Mouse (Mus musculus) heart, embryonic 12.5 days (tissue): ENCODE measurements around the gene Nup210. TPM values are rescaled to one million over a fixed set of nuclear protein-coding genes. Genes with fewer than 3 reads are reported as not detected.

ENCODE experiments used
- ATAC-seq: fragments of 200-750 bp; cut with Nextera tagmentation; 2 replicates; pipeline ENCODE4 v1.8.0; 2017; ENCODE audit warnings: moderate TSS enrichment, moderate library complexity; ENCODE audit not compliant: insufficient number of reproducible peaks, low FRiP score
- H3K27ac ChIP-seq: fragments of 300-500 bp; sonication (generic); 2 replicates; pipeline ENCODE4 v1.5.1; 2016; ENCODE audit warnings: mild to moderate bottlenecking, moderate library complexity; ENCODE audit not compliant: poor library complexity, severe bottlenecking
- H3K27me3 ChIP-seq: fragments of 300-500 bp; sonication (generic); replicated peaks from 2 replicates; pipeline ENCODE4 v1.6.1; 2016; ENCODE audit warnings: mild to moderate bottlenecking, moderate library complexity
- H3K36me3 ChIP-seq: fragments of 300-500 bp; sonication (generic); 2 replicates; pipeline ENCODE4 v1.6.1; 2016; ENCODE audit warnings: mild to moderate bottlenecking, moderate library complexity
- H3K4me1 ChIP-seq: fragments of 300-500 bp; sonication (generic); replicated peaks from 2 replicates; pipeline ENCODE4 v1.6.1; 2016; ENCODE audit warnings: mild to moderate bottlenecking
- H3K4me2 ChIP-seq: fragments of 300-500 bp; sonication (generic); 2 replicates; pipeline ENCODE4 v1.6.1; 2016; ENCODE audit warnings: mild to moderate bottlenecking, moderate library complexity
- H3K4me3 ChIP-seq: fragments of 300-500 bp; sonication (generic); 2 replicates; pipeline ENCODE4 v1.5.1; 2016; ENCODE audit warnings: mild to moderate bottlenecking
- H3K9ac ChIP-seq: fragments of 300-500 bp; sonication (generic); 2 replicates; pipeline ENCODE4 v1.6.1; 2016; ENCODE audit warnings: mild to moderate bottlenecking, moderate library complexity
- H3K9me3 ChIP-seq: fragments of 300-500 bp; sonication (generic); replicated peaks from 2 replicates; pipeline ENCODE4 v1.6.1; 2016; ENCODE audit warnings: mild to moderate bottlenecking, moderate library complexity
- WGBS: fragments of 180-500 bp; shearing (Covaris S2); methylation state at CpG from one replicate; pipeline ENCODE4 v1.1.7; 2016; 5-methylcytosine and 5-hydroxymethylcytosine counted together
- polyA plus RNA-seq: library from polyadenylated mRNA; unstranded; fragments of >200 nt; fragmentation: Nextera tagmentation; extraction: Ambion mirVana; gene quantifications from 2 replicates; pipeline ENCODE4 v1.2.1, GENCODE M21; 2016

The Nup210 gene
- polyA plus RNA-seq, 1 experiment from 2014 or later, result 11.2 TPM

DNA sequence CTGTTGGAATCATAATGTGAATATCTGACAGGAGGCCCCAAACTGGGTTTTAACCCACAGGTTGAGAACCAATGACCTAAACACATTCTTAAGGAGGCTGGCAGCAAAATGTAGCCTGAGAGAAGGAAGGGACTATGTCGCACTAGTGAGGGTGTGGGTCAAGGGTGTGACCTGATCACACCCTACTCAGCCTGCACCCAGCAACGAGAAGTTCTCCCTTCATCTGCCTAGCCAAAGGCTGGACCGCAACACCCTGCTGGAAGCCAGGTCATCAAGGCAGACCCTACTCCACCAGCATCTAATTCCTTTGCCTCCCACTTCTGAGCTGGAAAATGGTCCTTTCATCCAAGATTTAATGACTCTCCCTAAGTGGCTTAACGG lies 776 bp downstream of the Nup210 start:
- H3K4me1 ChIP-seq, result peaks cover 17% of the 10 kb centered on the region
- 39% methylated on average over 4 of the region's 4 CpGs for WGBS
- 0 out of 2 replicates have a peak, but pooled peaks cover 3% of the 10 kb centered on the region for H3K9me3 ChIP-seq
- no peak overlapping the region for H3K27ac ChIP-seq
- peak overlapping the region; percentile 76 for H3K4me3 ChIP-seq
- H3K9ac ChIP-seq, result peak overlapping the region; percentile 85
- peak; percentile 59; the same call in 1 of the 2 replicates for ATAC-seq
- H3K27me3 ChIP-seq, result peaks cover 10% of the 10 kb centered on the region
- H3K4me2 ChIP-seq, result peak overlapping the region; percentile 99
- no peaks in the 10 kb centered on the region for H3K36me3 ChIP-seq

DNA sequence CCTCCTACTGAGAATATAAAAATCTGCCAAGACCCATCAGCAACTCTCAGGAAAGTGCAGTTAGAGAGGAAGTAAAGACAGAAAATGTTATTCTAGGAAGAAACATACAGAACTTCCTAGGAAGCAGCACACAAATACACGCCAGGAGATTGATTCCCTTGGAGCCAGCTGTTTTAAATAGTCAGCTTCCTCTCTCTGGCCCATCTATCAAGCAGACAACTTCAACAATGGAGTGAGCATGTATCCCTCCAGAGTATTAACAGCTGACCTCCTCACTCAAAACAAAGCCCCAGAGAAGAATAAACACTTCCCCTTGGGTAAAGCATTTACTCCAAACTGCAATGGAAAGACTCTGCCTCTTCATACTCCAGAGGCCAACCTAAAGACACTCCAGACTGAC lies 1.5 kb downstream of the Nup210 start:
- H3K4me3 ChIP-seq, result no peak overlapping the region
- no peak for ATAC-seq
- H3K9me3 ChIP-seq, result 0 out of 2 replicates have a peak, but pooled peaks cover 3% of the 10 kb centered on the region
- peaks cover 17% of the 10 kb centered on the region for H3K4me1 ChIP-seq
- H3K36me3 ChIP-seq, result no peaks in the 10 kb centered on the region
- 52% methylated on average over 1 of the region's 1 CpGs for WGBS
- H3K27me3 ChIP-seq, result peaks cover 10% of the 10 kb centered on the region
- peak overlapping the region; percentile 99; the same call in 1 of the 2 replicates for H3K4me2 ChIP-seq
- no peak overlapping the region for H3K9ac ChIP-seq
- no peak overlapping the region for H3K27ac ChIP-seq

- no peak overlapping the region for H3K9ac ChIP-seq
- ATAC-seq, result no peak
- no peak overlapping the region for H3K4me3 ChIP-seq
- H3K4me2 ChIP-seq, result no peak overlapping the region
- H3K27me3 ChIP-seq, result peaks cover 10% of the 10 kb centered on the region
- no peak overlapping the region for H3K27ac ChIP-seq
- 33% methylated on average over 2 of the region's 2 CpGs for WGBS
- peaks cover 17% of the 10 kb centered on the region for H3K4me1 ChIP-seq
- 0 out of 2 replicates have a peak, but pooled peaks cover 3% of the 10 kb centered on the region for H3K9me3 ChIP-seq
- H3K36me3 ChIP-seq, result no peaks in the 10 kb centered on the region
These were observed 1.9 kb downstream of the Nup210 start for GRCm38 (mm10) chr6:91114716-91115115.

- Histone ChIP-seq H3K9ac (no peak overlapping the region), H3K4me2 (no peak overlapping the region), H3K4me1 (peaks cover 7% of the 10 kb centered on the region), H3K4me3 (no peak overlapping the region), H3K27me3 (0 out of 2 replicates have a peak, but pooled peaks cover 2% of the 10 kb centered on the region), H3K36me3 (no peaks in the 10 kb centered on the region), H3K27ac (no peak overlapping the region), H3K9me3 (0 out of 2 replicates have a peak, but pooled peaks cover 3% of the 10 kb centered on the region)
- WGBS, result 90% methylated on average over 3 of the region's 3 CpGs
- no peak for ATAC-seq
These were observed 4.7 kb downstream of the Nup210 start for GRCm38 (mm10) chr6:91111954-91112252.

DNA sequence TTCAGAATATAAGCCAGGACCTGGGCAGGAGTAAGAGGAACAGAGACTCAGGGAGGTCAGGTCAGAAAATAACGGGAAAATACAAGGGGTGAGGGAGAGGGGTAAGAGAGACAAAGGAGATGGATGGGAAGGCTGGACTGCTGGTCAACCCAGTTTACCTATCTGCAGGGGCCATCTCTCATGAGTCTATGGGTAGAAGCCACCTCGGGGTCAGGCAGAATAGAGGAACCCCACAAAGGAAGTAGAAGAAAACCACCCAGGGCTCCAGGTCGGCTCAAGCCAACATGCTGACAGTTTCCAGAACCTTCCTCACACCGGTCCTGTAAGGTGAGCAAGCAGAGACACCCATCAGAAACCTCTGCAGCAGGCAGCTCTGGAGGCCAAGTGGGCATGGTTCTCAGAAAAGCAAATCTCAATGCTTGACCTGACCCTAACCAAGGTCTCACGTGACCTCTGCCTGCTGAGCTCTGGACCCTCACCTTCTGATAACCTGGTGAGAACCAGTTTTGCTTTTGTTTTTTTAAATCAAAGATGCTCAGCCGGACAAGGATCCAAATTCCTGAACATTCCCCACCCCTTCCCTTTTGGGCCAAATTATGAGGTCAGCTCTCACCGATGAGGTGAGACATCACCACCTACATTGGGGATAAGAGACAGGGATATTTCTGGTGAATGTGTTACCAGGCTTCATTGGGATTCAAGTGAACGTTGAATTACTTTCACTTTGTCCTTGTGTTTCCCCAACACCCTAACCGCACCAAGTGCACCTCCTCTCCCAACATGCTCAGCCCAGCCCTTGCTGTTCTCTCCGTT lies 5.3 kb downstream of the Nup210 start:
- WGBS, result 77% methylated on average over 10 of the region's 10 CpGs
- H3K4me2 ChIP-seq, result no peak overlapping the region
- 0 out of 2 replicates have a peak, but pooled peaks cover 2% of the 10 kb centered on the region for H3K27me3 ChIP-seq

DNA sequence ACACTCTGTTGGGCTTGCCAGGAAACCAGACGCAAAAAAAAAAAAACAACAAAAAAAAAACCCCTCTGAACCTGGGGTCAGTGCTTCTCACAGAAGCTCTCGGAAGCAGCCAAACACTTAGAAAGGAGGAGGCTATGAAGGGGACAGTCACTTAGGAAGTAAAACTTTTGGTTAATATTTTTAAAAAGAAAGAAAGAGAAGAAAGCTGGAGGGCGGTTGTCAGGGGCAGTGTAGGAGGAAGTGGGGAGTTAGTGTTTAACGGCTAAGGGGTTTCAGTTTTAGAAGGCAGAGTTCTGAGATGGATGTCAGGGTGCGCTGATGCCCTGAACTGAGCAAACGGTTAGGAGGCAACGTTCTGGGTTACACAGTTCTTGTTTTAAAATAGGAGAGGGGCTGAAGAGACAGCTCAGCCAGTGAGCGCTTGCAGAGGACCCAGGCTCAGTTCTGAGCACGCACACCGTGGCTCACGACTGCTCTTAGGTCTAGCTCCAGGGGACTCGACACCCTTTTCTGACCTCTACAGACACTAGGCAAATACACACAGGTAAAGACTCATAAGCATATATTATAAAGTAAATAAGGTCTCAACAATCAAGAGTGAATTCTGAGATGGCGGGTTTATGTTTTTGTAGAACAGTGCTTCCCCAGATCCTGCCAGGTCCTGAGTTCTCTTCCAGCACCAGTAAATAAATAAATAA lies 6.2 kb downstream of the Nup210 start:
- Histone ChIP-seq H3K9ac (no peak overlapping the region), H3K27me3 (0 out of 2 replicates have a peak, but pooled peaks cover 2% of the 10 kb centered on the region), H3K4me3 (no peak overlapping the region), H3K27ac (no peak overlapping the region), H3K4me1 (no peaks in the 10 kb centered on the region; the same call in 1 of the 2 replicates), H3K4me2 (no peak overlapping the region), H3K36me3 (no peaks in the 10 kb centered on the region), H3K9me3 (0 out of 2 replicates have a peak, but pooled peaks cover 3% of the 10 kb centered on the region)
- 76% methylated on average over 13 of the region's 13 CpGs for WGBS
- no peak for ATAC-seq

More for the DNA sequence above, 5.3 kb downstream of the Nup210 start:
- Histone ChIP-seq H3K9ac (no peak overlapping the region), H3K27ac (no peak overlapping the region), H3K9me3 (0 out of 2 replicates have a peak, but pooled peaks cover 3% of the 10 kb centered on the region), H3K4me1 (peaks cover 6% of the 10 kb centered on the region), H3K4me3 (no peak overlapping the region), H3K36me3 (no peaks in the 10 kb centered on the region)
- ATAC-seq, result no peak

DNA sequence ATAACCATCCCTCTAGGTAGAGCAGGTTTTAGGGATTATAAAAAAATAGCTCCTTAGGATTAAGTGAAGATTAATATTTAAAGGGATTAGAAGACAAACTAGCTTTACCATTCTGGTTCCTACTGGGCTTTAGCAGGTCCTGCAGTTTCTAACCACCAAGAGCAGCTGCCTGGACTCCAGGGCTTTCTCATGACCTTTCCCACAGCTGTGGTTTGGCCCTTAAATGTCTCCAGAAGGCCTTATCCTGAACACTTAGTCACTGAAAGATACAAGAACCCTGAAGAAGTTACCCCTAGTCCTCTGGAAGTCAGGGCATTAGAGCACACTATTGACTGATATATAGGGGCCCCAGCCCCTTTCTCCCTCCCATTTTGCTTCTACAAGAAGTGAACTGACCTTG lies 7.1 kb downstream of the Nup210 start:
- Histone ChIP-seq H3K4me3 (no peak overlapping the region), H3K9me3 (0 out of 2 replicates have a peak, but pooled peaks cover 3% of the 10 kb centered on the region), H3K9ac (no peak overlapping the region), H3K36me3 (no peaks in the 10 kb centered on the region), H3K4me1 (peaks cover 9% of the 10 kb centered on the region), H3K27ac (no peak overlapping the region), H3K4me2 (no peak overlapping the region), H3K27me3 (no peaks in the 10 kb centered on the region)
- ATAC-seq, result no peak

GRCm38 (mm10) chr6:91108917-91109450 lies 7.6 kb downstream of the Nup210 start:
- Histone ChIP-seq H3K4me3 (no peak overlapping the region), H3K9me3 (0 out of 2 replicates have a peak, but pooled peaks cover 3% of the 10 kb centered on the region), H3K4me2 (no peak overlapping the region), H3K9ac (no peak overlapping the region), H3K27me3 (no peaks in the 10 kb centered on the region), H3K36me3 (no peaks in the 10 kb centered on the region), H3K27ac (no peak overlapping the region), H3K4me1 (peaks cover 14% of the 10 kb centered on the region)
- 90% methylated on average over 2 of the region's 2 CpGs for WGBS
- no peak for ATAC-seq

GRCm38 (mm10) chr6:91108301-91108916 lies 8.2 kb downstream of the Nup210 start:
- no peak overlapping the region for H3K9ac ChIP-seq
- H3K4me3 ChIP-seq, result no peak overlapping the region
- no peak overlapping the region for H3K4me2 ChIP-seq
- H3K4me1 ChIP-seq, result peaks cover 15% of the 10 kb centered on the region
- WGBS, result 87% methylated on average over 3 of the region's 3 CpGs
- no peak for ATAC-seq
- H3K27ac ChIP-seq, result no peak overlapping the region
- H3K36me3 ChIP-seq, result no peaks in the 10 kb centered on the region
- 0 out of 2 replicates have a peak, but pooled peaks cover 3% of the 10 kb centered on the region for H3K9me3 ChIP-seq
- no peaks in the 10 kb centered on the region for H3K27me3 ChIP-seq

DNA sequence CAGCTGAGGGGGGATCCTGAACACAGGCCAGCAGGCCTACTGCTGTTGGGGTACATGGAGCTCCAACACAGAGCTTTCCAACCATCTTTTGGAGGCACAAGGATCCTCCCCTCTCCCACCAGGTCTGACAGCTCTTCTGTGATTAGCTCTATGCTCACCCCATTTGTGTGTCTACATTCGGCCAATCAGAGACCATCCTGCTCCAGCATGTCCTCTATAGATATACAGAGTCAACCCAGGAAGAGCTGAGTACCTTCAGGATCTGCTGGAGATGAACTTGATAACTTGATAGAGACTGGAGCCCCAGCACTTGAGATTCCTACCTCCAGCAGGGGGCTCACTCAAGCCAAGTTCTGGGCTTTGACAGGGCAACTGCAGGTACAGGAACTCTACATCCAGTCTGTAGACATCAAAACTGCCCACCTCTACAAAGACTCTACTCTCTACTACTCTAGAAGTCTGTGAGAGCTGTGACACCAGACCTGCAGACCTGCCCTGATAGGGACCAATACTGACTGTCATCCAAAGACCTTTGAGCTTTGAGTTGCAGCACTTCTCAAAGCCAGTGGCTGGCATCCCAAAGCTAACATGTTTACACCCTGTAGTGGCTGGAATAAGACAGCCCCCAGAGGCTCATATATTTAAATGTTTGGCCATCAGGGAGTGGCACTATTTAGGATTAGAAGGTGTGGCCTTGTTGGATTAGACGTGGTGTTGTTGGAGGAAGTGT lies 11.1 kb downstream of the Nup210 start:
- H3K4me3 ChIP-seq, result no peak overlapping the region
- H3K4me2 ChIP-seq, result no peak overlapping the region
- WGBS, result 95% methylated on average over 2 of the region's 2 CpGs
- H3K9me3 ChIP-seq, result no peaks in the 10 kb centered on the region
- no peak overlapping the region for H3K9ac ChIP-seq
- no peaks in the 10 kb centered on the region for H3K27me3 ChIP-seq
- no peaks in the 10 kb centered on the region for H3K36me3 ChIP-seq
- ATAC-seq, result 0 out of 2 replicates have a peak, but pooled peaks have one; percentile 15
- no peak overlapping the region for H3K27ac ChIP-seq
- H3K4me1 ChIP-seq, result peaks cover 15% of the 10 kb centered on the region
